Mouse (Mus musculus) retina, postnatal 7 days (tissue): ENCODE measurements at regions not wholly inside any gene's neighbourhood (a gene's known extent, or its start where the extent isn't known, plus 50 kb on each side); places are given as distances from the start of the nearest gene placed in this dataset.
A peak's percentile ranks its signal among the peaks of the same experiment; 100 is the strongest.

Experiments
- DNase-seq: peaks from one replicate; pipeline ENCODE4 v3.0.0-alpha.2; 2012; ENCODE audit warnings: low read depth, low spot score

GRCm38 (mm10) chrX:12365582-12366323 lies 205.6 kb upstream of the Bcor start:
- DNase-seq: no peak

GRCm38 (mm10) chrX:12366801-12367200 lies 206.6 kb upstream of the Bcor start:
- no peak for DNase-seq

DNA sequence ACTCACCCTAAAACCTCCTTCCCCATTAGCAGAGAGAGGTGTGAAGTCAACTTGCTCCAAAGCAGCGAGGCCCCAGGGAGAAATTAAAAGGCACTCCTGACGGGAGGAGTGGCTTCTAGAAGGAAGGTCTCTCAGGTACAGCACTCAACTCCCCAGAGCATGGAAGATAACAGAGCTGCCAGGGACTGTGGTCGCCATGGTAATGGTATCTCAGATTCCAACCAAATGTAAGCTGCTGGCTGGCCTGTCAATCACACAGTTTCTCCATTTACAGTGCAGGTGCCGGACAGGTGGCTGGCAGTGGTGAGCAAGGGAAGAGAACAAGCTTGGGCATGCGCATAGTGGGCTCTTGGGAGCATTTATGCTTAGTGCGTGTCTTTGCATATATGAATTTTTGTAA lies 213.5 kb upstream of the Bcor start:
- no peak for DNase-seq

DNA sequence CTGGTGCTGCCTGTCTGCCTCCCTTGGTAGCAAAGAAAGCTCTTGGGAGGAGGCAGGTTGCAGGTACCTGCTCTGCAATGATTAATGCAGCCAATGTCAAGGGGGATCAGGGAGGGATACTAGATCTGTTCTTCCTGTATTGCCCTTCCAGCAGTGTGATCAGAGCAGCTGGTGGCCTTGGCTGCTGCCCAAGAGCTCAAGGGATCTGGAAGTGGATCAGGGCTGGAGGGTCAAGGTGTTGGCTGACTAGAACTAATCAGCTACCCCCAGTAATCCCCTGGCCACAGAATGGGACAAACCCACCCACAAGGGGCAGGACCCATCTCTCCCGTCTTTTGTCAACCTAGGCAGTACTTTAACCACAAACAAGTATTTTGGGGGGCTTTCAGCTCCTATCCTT lies 211.8 kb upstream of the Atp6ap2 start:
- peak; percentile 27 for DNase-seq

GRCm38 (mm10) chrX:12376238-12376980 lies 211.2 kb upstream of the Atp6ap2 start:
- DNase-seq: no peak

- no peak for DNase-seq
Measured at GRCm38 (mm10) chrX:12377441-12377840, 210.2 kb upstream of the Atp6ap2 start.

- no peak for DNase-seq
Measured at GRCm38 (mm10) chrX:12392145-12392825, 195.3 kb upstream of the Atp6ap2 start.

DNA sequence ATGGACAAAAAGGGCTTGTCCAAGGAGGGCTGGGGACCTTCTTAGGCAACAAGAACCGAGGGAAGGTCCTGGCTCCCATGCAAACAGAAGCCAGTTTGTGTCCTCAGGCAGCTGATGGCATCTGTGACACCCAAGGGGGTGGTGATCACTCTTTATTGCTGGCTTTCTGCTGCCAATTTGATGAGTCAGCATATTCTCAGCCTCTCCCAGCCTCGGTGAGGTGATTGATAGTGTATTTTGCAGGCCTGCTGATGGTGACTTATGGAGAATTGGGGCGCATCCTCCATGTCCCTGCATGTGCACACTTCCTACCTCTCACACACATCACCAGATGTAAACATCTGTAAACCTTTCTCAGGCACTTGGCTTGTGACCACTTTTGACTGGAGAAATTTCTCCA lies 178.3 kb upstream of the Atp6ap2 start:
- DNase-seq: no peak

- DNase-seq: no peak
Measured at GRCm38 (mm10) chrX:12425566-12425965, 162.0 kb upstream of the Atp6ap2 start.

DNA sequence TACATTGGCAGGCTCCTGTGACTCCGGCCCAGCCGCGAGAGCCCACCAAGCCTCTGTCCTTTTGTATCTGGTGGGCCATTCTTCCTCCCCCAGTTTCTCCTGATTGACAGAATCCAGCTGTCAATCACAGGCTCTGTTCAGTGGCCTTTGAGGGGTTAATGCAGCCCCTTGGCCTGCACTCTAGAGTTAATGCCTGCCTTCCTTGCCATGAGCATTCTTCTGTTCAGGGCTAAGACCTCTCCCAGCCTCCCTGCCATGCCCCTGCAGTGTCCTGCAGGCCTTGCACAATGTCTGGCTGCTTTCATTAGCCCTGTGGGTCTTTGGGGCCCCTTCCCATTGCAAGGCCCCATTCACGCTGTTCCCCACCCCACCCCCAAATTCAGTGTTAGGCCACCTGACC lies 160.9 kb upstream of the Atp6ap2 start:
- no peak for DNase-seq

- no peak for DNase-seq
Measured at GRCm38 (mm10) chrX:12432289-12432688, 155.3 kb upstream of the Atp6ap2 start.

DNA sequence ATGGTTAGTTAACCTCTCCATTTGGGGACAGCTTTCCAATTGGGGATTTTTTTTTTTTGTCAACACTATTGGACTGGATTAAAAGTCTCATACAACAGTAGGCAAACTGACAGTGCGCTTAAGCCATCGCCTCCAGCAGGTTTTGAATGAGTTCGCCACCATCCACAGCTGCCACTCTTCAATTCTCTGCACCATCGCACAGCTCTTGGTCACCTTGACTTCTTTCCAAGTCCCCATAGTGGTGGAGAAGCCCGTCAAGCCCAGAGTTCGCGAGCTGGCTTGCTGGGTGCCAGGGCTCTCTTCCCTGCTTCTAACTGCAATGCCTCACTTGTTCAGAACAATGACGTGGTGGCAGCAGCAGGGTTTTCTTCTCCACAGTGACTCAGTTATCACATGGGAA lies 151.9 kb upstream of the Atp6ap2 start:
- DNase-seq: no peak

DNA sequence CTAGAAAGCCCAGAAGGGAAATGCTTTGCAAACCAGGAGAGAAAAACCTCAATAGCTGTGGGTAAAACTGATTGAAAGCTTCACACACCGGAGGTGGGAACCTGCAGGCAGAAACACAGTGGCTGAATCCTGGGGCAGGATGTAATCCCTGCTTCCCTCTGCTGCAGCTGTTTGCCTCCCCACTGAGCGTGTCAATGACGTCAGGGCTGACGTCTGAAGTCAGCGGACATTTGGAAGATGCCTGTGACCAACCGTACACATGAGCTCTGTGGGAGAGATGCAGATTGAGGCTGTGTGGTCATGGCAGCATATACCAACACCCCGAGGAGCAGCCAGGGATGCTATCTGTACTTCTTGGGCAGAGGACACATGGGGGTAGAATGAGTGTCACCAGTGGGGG lies 151.5 kb upstream of the Atp6ap2 start:
- DNase-seq: no peak

DNA sequence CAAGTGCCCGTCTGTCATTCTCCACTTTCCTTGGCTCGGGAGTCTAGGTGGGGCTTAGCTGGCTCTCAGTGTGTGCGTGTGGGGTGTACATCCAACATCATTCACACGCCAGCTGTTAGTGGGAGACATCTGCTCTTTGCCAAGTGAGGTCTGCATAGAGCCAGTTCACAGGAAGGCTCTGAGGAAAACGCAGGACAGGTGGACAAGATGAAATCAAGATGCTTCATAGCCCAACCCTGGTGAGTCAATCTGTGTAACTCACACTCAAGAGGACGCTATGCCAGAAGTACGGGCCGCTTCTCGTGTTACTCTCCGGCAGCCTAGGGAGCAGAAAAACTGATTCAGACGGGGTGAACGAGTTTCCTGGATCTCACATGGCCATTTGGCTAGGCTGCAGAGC lies 148.2 kb upstream of the Atp6ap2 start:
- DNase-seq: no peak

- no peak for DNase-seq
Measured at GRCm38 (mm10) chrX:12443794-12444193, 143.8 kb upstream of the Atp6ap2 start.

- DNase-seq: no peak
Measured at GRCm38 (mm10) chrX:12445093-12445492, 142.5 kb upstream of the Atp6ap2 start.

DNA sequence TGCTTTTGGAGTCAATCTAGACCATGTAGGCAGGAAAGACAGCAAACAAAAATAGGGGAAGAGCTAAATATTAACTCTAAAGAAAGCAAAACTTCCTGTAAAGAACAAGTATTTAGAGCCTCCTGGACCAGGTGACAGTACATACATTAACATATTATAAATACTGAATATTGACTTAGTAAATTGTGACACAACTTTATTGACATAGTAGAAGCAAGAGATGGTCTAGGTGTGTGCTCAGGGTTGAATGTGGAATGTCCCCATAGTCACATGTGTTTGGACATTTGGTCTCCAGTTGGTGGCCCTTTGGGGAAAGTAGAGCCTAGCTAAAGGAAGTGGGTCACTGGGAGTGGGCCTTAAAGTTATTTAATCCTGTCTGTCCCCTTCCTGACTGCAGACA lies 139.6 kb upstream of the Atp6ap2 start:
- no peak for DNase-seq

- DNase-seq: no peak
Measured at GRCm38 (mm10) chrX:12449688-12450087, 137.9 kb upstream of the Atp6ap2 start.

GRCm38 (mm10) chrX:12452979-12453769 lies 134.4 kb upstream of the Atp6ap2 start:
- no peak for DNase-seq

- DNase-seq: no peak
Measured at GRCm38 (mm10) chrX:12461657-12462056, 125.9 kb upstream of the Atp6ap2 start.

DNA sequence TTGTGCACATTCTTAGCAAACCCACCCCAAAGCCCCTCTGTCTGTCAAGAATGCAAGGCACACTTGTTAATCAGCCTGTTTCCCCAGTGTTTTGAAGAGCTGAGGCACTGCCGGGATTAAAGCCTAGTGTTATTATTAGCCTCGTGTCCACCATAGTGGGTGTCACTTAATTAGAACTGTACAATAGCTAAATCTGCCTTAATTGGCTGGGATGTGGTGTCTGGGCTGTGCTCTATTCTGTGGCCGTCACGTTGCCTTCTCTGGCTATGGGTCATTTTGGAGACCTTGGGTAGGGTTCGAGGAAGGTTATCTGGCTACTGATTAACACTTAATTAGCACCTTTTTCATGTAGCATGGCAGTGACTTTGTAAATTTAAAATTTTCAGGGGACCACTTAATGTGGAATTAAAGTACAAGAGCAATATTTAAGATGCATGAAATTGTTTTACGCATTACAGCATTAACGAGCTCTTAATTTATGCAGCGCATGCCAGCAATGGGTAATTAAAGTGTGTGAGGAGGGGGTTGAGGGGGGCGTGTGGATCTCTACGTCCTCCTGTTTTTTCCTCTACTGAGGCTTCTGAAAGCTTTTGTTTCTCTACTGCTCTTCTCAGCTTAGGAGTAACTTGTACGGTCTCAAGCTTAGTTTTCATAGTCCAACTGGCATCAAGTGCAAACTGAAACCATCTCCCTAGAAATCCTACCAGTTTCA lies 124.5 kb upstream of the Atp6ap2 start:
- DNase-seq: no peak
